Mouse (Mus musculus) heart, embryonic 10.5 days (tissue): ENCODE measurements at regions not wholly inside any gene's neighbourhood (a gene's known extent, or its start where the extent isn't known, plus 50 kb on each side); places are given as distances from the start of the nearest gene placed in this dataset.

Experiments
- DNase-seq: peaks from one replicate; pipeline ENCODE4 v3.0.0-alpha.2; 2017; ENCODE audit warnings: low spot score
- H3K27ac ChIP-seq: fragments of 300-500 bp; sonication (generic); 2 replicates; pipeline ENCODE4 v1.5.1; 2016; ENCODE audit warnings: mild to moderate bottlenecking
- H3K27me3 ChIP-seq: fragments of 300-500 bp; sonication (generic); 2 replicates; pipeline ENCODE4 v1.6.1; 2016; ENCODE audit warnings: mild to moderate bottlenecking; ENCODE audit not compliant: poor library complexity, insufficient read depth, severe bottlenecking
- H3K36me3 ChIP-seq: fragments of 300-500 bp; sonication (generic); 2 replicates; pipeline ENCODE4 v1.6.1; 2016; ENCODE audit warnings: mild to moderate bottlenecking, moderate library complexity
- H3K4me1 ChIP-seq: fragments of 300-500 bp; sonication (generic); 2 replicates; pipeline ENCODE4 v1.6.1; 2016; ENCODE audit warnings: mild to moderate bottlenecking
- H3K4me3 ChIP-seq: fragments of 300-500 bp; sonication (generic); 2 replicates; pipeline ENCODE4 v1.5.1; 2016; ENCODE audit warnings: mild to moderate bottlenecking, moderate library complexity
- H3K9me3 ChIP-seq: fragments of 300-500 bp; sonication (generic); 2 replicates; pipeline ENCODE4 v1.6.1; 2016; ENCODE audit warnings: mild to moderate bottlenecking, moderate library complexity
- WGBS: fragments of 180-500 bp; shearing (Covaris S2); methylation state at CpG from one replicate; pipeline ENCODE4 v1.1.7; 2016; 5-methylcytosine and 5-hydroxymethylcytosine counted together

- Histone ChIP-seq H3K27ac (no peak overlapping the region), H3K27me3 (no peaks in the 10 kb centered on the region), H3K4me3 (no peak overlapping the region), H3K36me3 (no peaks in the 10 kb centered on the region), H3K9me3 (no peaks in the 10 kb centered on the region), H3K4me1 (no peaks in the 10 kb centered on the region)
- no peak for DNase-seq
- WGBS, result 78% methylated on average over 8 of the region's 8 CpGs
Observed at GRCm38 (mm10) chr14:68973636-68974101, 320.4 kb downstream of the Synb start.

- Histone ChIP-seq H3K9me3 (no peaks in the 10 kb centered on the region), H3K4me3 (no peak overlapping the region), H3K36me3 (no peaks in the 10 kb centered on the region), H3K4me1 (no peaks in the 10 kb centered on the region), H3K27ac (no peak overlapping the region), H3K27me3 (no peaks in the 10 kb centered on the region)
- DNase-seq, result peak; percentile 77
- 8% methylated on average over 1 of the region's 1 CpGs for WGBS
Observed at GRCm38 (mm10) chr14:68966758-68967157, 327.3 kb downstream of the Synb start.

GRCm38 (mm10) chr14:68954577-68955460 lies 339.3 kb downstream of the Synb start:
- DNase-seq, result no peak
- 75% methylated on average over 9 of the region's 9 CpGs for WGBS

GRCm38 (mm10) chr14:68945906-68946305 lies 348.2 kb downstream of the Synb start:
- Histone ChIP-seq H3K27ac (no peak overlapping the region), H3K36me3 (no peaks in the 10 kb centered on the region), H3K27me3 (no peaks in the 10 kb centered on the region), H3K4me1 (peaks cover 9% of the 10 kb centered on the region; the same call in 1 of the 2 replicates), H3K9me3 (no peaks in the 10 kb centered on the region), H3K4me3 (no peak overlapping the region)
- DNase-seq, result no peak
- WGBS, result 65% methylated on average over 3 of the region's 3 CpGs

More at GRCm38 (mm10) chr14:68954577-68955460, 339.3 kb downstream of the Synb start:
- no peaks in the 10 kb centered on the region for H3K4me1 ChIP-seq
- H3K27me3 ChIP-seq, result no peaks in the 10 kb centered on the region
- H3K9me3 ChIP-seq, result no peaks in the 10 kb centered on the region
- no peak overlapping the region for H3K4me3 ChIP-seq
- no peak overlapping the region for H3K27ac ChIP-seq
- no peaks in the 10 kb centered on the region for H3K36me3 ChIP-seq

- no peak overlapping the region for H3K4me3 ChIP-seq
- DNase-seq, result no peak
- H3K27ac ChIP-seq, result no peak overlapping the region
- H3K4me1 ChIP-seq, result peaks cover 9% of the 10 kb centered on the region; the same call in 1 of the 2 replicates
- H3K27me3 ChIP-seq, result no peaks in the 10 kb centered on the region
- H3K9me3 ChIP-seq, result no peaks in the 10 kb centered on the region
- H3K36me3 ChIP-seq, result no peaks in the 10 kb centered on the region
- 52% methylated on average over 4 of the region's 4 CpGs for WGBS
Observed at GRCm38 (mm10) chr14:68945434-68945833, 348.7 kb downstream of the Synb start.

- no peak for DNase-seq
- Histone ChIP-seq H3K9me3 (no peaks in the 10 kb centered on the region), H3K4me1 (peaks cover 9% of the 10 kb centered on the region; the same call in 1 of the 2 replicates), H3K27me3 (no peaks in the 10 kb centered on the region), H3K4me3 (no peak overlapping the region), H3K36me3 (no peaks in the 10 kb centered on the region), H3K27ac (no peak overlapping the region)
- 87% methylated on average over 2 of the region's 2 CpGs for WGBS
Observed at GRCm38 (mm10) chr14:68941759-68942158, 352.3 kb downstream of the Synb start.

GRCm38 (mm10) chr14:68941132-68941690 lies 352.9 kb downstream of the Synb start:
- Histone ChIP-seq H3K9me3 (no peaks in the 10 kb centered on the region), H3K27ac (no peak overlapping the region), H3K4me1 (peaks cover 8% of the 10 kb centered on the region; the same call in 1 of the 2 replicates), H3K4me3 (no peak overlapping the region), H3K27me3 (no peaks in the 10 kb centered on the region), H3K36me3 (no peaks in the 10 kb centered on the region)
- WGBS, result 65% methylated on average over 7 of the region's 7 CpGs
- DNase-seq, result no peak

GRCm38 (mm10) chr14:68935303-68935662 lies 358.8 kb downstream of the Synb start:
- Histone ChIP-seq H3K27me3 (no peaks in the 10 kb centered on the region), H3K9me3 (no peaks in the 10 kb centered on the region), H3K4me1 (peaks cover 4% of the 10 kb centered on the region; the same call in 1 of the 2 replicates), H3K36me3 (no peaks in the 10 kb centered on the region), H3K4me3 (no peak overlapping the region), H3K27ac (no peak overlapping the region)
- 80% methylated on average over 6 of the region's 6 CpGs for WGBS
- no peak for DNase-seq

GRCm38 (mm10) chr14:68934611-68935302 lies 359.3 kb downstream of the Synb start:
- H3K27me3 ChIP-seq, result no peaks in the 10 kb centered on the region
- no peak for DNase-seq
- H3K9me3 ChIP-seq, result no peaks in the 10 kb centered on the region
- no peaks in the 10 kb centered on the region for H3K36me3 ChIP-seq
- H3K27ac ChIP-seq, result no peak overlapping the region
- WGBS, result 31% methylated on average over 12 of the region's 12 CpGs
- H3K4me1 ChIP-seq, result peaks cover 4% of the 10 kb centered on the region; the same call in 1 of the 2 replicates
- no peak overlapping the region for H3K4me3 ChIP-seq

GRCm38 (mm10) chr14:68927814-68928213 lies 366.3 kb downstream of the Synb start:
- no peak overlapping the region for H3K27ac ChIP-seq
- H3K4me3 ChIP-seq, result no peak overlapping the region
- no peaks in the 10 kb centered on the region for H3K27me3 ChIP-seq
- no peaks in the 10 kb centered on the region for H3K9me3 ChIP-seq
- no peaks in the 10 kb centered on the region for H3K36me3 ChIP-seq
- DNase-seq, result peak; percentile 77
- 48% methylated on average over 4 of the region's 4 CpGs for WGBS
- H3K4me1 ChIP-seq, result peaks cover 11% of the 10 kb centered on the region

- H3K36me3 ChIP-seq, result no peaks in the 10 kb centered on the region
- no peak overlapping the region for H3K27ac ChIP-seq
- H3K4me1 ChIP-seq, result peaks cover 14% of the 10 kb centered on the region
- H3K9me3 ChIP-seq, result no peaks in the 10 kb centered on the region
- H3K27me3 ChIP-seq, result no peaks in the 10 kb centered on the region
- DNase-seq, result no peak
- H3K4me3 ChIP-seq, result no peak overlapping the region
- 1% methylated on average over 2 of the region's 2 CpGs for WGBS
Observed at GRCm38 (mm10) chr14:68923054-68923453, 371.0 kb downstream of the Synb start.

- Histone ChIP-seq H3K36me3 (no peaks in the 10 kb centered on the region), H3K27ac (no peak overlapping the region), H3K9me3 (no peaks in the 10 kb centered on the region), H3K4me3 (no peak overlapping the region), H3K27me3 (no peaks in the 10 kb centered on the region), H3K4me1 (peaks cover 9% of the 10 kb centered on the region)
- WGBS, result 34% methylated on average over 2 of the region's 2 CpGs
- DNase-seq, result no peak
Observed at GRCm38 (mm10) chr14:68922035-68922434, 372.1 kb downstream of the Synb start.

GRCm38 (mm10) chr14:68918526-68919045 lies 375.5 kb downstream of the Synb start:
- Histone ChIP-seq H3K9me3 (no peaks in the 10 kb centered on the region), H3K4me1 (peaks cover 9% of the 10 kb centered on the region), H3K27me3 (no peaks in the 10 kb centered on the region), H3K4me3 (no peak overlapping the region), H3K36me3 (no peaks in the 10 kb centered on the region), H3K27ac (no peak overlapping the region)
- WGBS, result 71% methylated on average over 1 of the region's 1 CpGs
- no peak for DNase-seq
